Mouse (Mus musculus) adrenal gland, adult 18-20 months (tissue): Measurements from ENCODE around the gene Cyp3a13. TPM values are rescaled to one million over a fixed set of nuclear protein-coding genes. Genes with fewer than 3 reads are reported as not detected.
"Not testable (repeated sequence)": the region's sequence is repeated elsewhere in the genome, so short reads cannot be mapped to it uniquely, and the experiment has no call there.

Experiments used
- DNase-seq, 2 experiments: peaks; one replicate each; pipeline ENCODE4 v3.0.0; 2021 to 2022; ENCODE audit warnings: low spot score in 2 of 2
- total RNA-seq, 2 experiments: library from RNA; stranded (reverse); gene quantifications; 1 replicate in 1 of 2; 2 replicates in 1 of 2; pipeline ENCODE4 v1.2.3; 2021

Cyp3a13 gene
- total RNA-seq, 2 experiments from 2014 or later, result 0.10 TPM; not detected in 1

DNA sequence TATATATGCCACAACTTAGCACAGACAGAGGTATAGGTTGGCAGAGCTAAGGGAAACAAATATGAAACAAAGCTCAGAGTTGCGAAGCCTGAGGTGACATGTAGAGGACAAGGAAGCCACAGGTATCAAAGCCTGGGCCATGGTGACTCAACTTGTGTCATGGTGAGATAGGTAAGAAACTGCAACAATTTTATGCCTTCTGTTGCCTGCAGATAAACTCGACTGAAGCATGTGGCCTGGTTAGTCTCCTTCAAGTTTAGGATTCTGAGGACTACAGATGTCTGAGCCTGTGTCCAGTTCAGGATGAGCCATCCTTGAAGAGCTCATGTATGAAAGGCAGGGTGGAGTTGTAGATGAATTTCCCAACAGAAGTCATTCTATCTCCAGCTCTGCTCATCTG is 46.4 kb downstream of the Cyp3a13 start:
- DNase-seq, result no peak

DNA sequence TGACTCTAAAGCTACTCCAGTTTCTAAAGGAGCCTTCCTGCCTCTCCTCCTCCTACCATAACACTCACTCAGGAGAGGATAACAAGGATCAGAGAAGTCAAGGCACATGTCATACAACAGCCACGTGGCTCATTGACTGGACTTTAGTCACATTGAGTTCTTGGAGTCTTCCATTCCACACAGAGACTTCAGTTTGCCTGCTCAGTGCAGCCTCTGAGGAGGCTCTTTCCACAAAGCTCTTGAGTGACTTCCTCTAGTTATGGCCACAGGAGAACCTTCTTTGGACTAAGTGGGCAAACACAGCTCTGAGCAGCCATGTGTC is 49.1 kb downstream of the Cyp3a13 start:
- DNase-seq, result not testable (repeated sequence)

DNA sequence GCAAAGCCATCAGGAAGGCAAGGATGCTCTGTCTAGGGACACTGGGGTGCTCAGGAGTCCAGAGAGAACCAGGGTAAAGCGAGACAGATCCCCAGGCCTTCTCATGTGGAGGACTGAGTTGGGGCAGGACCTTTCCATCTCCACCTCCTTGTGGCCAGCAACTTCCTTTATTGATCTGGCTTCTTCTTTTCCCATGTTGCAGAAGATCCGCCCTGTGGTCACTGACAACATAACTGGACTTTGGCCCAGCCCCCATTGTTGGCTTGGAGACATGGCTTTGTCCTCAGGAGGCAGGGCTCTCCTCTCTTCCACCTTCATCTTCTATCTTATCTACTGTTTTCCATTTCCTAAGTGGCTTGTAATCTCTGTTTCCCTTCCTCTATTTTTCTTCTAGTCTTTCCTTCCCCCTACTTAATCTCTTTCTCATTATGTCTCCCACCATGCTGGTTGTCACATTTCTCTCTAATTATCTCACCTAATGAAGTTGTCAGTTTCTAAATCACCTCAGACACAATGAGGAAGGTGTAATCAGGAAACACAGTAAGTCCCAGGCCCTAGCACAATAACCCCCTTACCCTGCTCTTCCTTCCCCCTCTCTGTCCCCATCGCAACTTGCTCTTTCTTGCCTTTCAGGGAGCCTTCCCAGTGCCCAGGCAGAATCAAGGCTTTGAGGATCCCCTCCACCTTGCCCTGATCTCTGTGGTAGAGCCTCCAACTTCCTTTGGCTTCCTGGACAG is 49.6 kb downstream of the Cyp3a13 start, which contains the start of gene Pilrb2:
Gene Pilrb2, minus strand, starts transcription at position 172 of the 737 bp plus-strand sequence.
- DNase-seq, result not testable (repeated sequence)

DNA sequence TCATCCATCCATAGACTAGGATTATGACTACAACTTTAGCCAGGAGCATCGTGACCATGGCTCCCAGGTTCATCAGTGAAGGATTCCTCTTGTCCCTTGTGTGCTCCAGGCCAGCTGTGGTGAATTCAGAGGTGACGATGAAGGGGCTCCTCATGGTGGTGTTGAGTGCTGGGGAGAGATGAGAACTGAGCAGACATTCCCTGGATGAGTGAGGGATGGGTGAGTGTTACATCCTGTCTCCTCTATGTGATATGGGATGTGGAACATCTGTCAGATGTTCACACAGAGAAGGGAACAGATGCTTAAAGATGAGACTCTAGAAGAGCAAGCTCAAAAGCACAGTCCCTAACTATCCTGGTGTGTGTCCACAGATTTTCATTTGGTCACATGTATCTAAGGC is 52.8 kb downstream of the Cyp3a13 start:
- not testable (repeated sequence) for DNase-seq

DNA sequence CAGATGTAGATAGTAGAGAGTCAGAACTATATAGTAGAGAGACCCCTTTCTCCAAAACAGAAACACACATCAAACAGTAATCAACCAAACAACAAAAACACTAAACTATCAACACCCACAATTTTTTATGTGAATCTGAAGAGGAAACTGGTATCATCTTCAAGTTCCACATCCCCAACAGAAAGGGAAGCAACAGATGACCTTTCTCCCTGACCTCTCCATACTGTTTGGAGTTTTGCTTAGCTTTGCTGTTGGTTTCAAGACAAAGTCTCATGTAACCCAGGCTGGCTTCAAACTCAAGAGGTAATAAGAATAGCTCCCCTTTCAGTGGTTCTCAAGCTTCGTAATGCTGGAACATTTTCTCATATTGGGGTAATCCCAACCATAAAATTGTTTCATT is 57.4 kb downstream of the Cyp3a13 start:
- not testable (repeated sequence) for DNase-seq

DNA sequence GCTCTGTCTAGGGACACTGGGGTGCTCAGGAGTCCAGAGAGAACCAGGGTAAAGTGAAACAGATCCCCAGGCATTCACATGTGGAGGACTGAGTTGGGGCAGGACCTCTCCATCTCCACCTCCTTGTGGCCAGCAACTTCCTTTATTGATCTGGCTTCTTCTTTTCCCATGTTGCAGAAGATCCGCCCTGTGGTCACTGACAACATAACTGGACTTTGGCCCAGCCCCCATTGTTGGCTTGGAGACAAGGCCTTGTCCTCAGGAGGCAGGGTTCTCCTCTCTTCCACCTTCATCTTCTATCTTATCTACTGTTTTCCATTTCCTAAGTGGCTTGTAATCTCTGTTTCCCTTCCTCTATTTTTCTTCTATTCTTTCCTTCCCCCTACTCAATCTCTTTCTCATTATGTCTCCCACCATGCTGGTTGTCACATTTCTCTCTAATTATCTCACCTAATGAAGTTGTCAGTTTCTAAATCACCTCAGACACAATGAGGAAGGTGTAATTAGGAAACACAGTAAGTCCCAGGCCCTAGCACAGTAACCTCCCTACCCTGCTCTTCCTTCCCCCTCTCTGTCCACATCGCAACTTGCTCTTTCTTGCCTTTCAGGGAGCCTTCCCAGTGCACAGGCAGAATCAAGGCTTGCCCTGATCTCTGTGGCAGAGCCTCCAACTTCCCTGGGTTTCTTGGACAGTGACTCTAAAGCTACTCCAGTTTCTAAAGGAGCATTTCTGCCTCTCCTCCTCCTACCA is 63.3 kb downstream of the Cyp3a13 start, which contains the start of gene Pilrb1:
Gene Pilrb1, minus strand, starts transcription at position 147 of the 751 bp plus-strand sequence.
- not testable (repeated sequence) for DNase-seq

DNA sequence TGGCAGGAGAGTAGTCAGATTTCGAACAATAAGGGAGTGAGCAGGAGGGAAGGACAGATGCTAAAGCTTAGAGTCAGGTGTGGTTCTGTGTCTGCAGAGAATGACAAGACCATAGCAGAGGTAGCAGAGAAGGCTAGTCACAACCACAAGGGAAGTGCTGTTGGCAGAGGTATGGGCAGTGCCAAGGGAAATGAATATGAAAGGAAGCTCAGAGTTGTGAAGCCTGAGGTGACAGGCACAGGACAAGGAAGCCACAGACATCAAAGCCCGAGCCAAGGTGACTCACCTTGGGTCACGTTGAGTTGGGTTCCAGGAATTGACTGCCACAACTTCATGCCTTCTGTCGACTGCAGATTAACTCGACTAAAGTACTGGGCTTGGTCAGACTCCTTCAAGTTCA is 64.5 kb downstream of the Cyp3a13 start:
- DNase-seq, result not testable (repeated sequence)

DNA sequence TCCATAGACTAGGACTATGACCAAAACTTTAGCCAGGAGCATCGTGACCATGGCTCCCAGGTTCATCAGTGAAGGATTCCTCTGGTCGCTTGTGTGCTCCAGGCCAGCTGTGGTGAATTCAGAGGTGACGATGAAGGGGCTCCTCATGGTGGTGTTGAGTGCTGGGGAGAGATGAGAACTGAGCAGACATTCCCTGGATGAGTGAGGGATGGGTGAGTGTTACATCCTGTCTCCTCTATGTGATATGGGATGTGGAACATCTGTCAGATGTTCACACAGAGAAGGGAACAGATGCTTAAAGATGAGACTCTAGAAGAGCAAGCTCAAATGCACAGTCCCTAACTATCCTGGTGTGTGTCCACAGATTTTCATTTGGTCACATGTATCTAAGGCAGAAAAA is 66.5 kb downstream of the Cyp3a13 start:
- DNase-seq, result not testable (repeated sequence)

DNA sequence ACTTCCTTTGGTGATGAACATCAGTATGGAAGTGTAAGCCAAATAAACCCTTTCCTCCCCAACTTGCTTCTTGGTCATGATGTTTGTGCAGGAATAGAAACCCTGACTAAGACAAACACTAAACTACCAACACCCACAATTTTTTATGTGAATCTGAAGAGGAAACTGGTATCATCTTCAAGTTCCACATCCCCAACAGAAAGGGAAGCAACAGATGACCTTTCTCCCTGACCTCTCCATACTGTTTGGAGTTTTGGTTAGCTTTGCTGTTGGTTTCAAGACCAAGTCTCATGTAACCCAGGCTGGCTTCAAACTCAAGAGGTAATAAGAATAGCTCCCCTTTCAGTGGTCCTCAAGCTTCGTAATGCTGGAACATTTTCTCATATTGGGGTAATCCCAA is 71.1 kb downstream of the Cyp3a13 start:
- DNase-seq, result not testable (repeated sequence)

Other genes with a start within 250 kb of the Cyp3a13 start
- gene Agfg2, start 236.9 kb downstream of the Cyp3a13 start, total RNA-seq, result 10 to 100 TPM; 25.3 to 28.8 TPM
- 1 to 10 TPM; 4.2 to 4.7 TPM for gene Nyap1, start 180.0 kb downstream of the Cyp3a13 start, total RNA-seq
- 10 to 100 TPM; 72.5 to 80.5 TPM for gene Tsc22d4, start 175.9 kb downstream of the Cyp3a13 start, total RNA-seq
- gene Ppp1r35, start 142.8 kb downstream of the Cyp3a13 start, total RNA-seq, result 10 to 100 TPM; 23.7 to 24.6 TPM
- 10 to 100 TPM; 39.9 to 44.6 TPM for gene Mepce, start 134.0 kb downstream of the Cyp3a13 start, total RNA-seq
- gene Zcwpw1, start 133.8 kb downstream of the Cyp3a13 start, total RNA-seq, result 1 to 10 TPM; 2.3 to 2.4 TPM
- 1 to 10 TPM; 2.6 to 4.3 TPM for gene Pilra, start 85.3 kb downstream of the Cyp3a13 start, total RNA-seq
- 1 to 10 TPM; 1.8 to 2.9 TPM for gene Pilrb1, start 63.5 kb downstream of the Cyp3a13 start, total RNA-seq
- 1 to 10 TPM; 1.1 to 2.5 TPM for gene Pilrb2, start 49.8 kb downstream of the Cyp3a13 start, total RNA-seq
- gene Gjc3, start 41.5 kb upstream of the Cyp3a13 start, total RNA-seq, result under 1 TPM in 1 of 2 experiments, not detected in 1; 0.19 TPM
- 1 to 10 TPM in 1 of 2 experiments, not detected in 1; 1.3 TPM for gene Azgp1, start 59.9 kb upstream of the Cyp3a13 start, total RNA-seq
- not detected for gene Smok3a, start 99.6 kb upstream of the Cyp3a13 start, total RNA-seq
- not detected for gene Smok3b, start 99.8 kb upstream of the Cyp3a13 start, total RNA-seq
- gene Smok3c, start 131.6 kb upstream of the Cyp3a13 start, total RNA-seq, result not detected
- 10 to 100 TPM; 30.9 to 37.9 TPM for gene Zkscan1, start 163.5 kb upstream of the Cyp3a13 start, total RNA-seq
- 10 to 100 TPM; 13.4 to 15.3 TPM for gene Zscan21, start 195.3 kb upstream of the Cyp3a13 start, total RNA-seq
- 10 to 100 TPM; 10.1 to 10.9 TPM for gene Zfp113, start 234.1 kb upstream of the Cyp3a13 start, total RNA-seq
- gene Cops6, start 239.5 kb upstream of the Cyp3a13 start, total RNA-seq, result 100 to 1,000 TPM; 130 to 145 TPM